Mouse (Mus musculus) cerebellum, adult 2 months (tissue): ENCODE data around the gene Gm43738.

Experiments
- CTCF ChIP-seq: fragments of 200-500 bp; IDR thresholded peaks from 2 replicates; pipeline ENCODE4 v1.5.1; 2011; ENCODE audit warnings: low read depth, mild to moderate bottlenecking, control low read depth, low read length, moderate library complexity, borderline replicate concordance; ENCODE audit not compliant: insufficient read depth
- POLR2A ChIP-seq: fragments of 200-500 bp; IDR thresholded peaks from 2 replicates; pipeline ENCODE4 v1.6.1; 2011; ENCODE audit warnings: low read length, control low read depth, borderline replicate concordance; ENCODE audit not compliant: insufficient read depth

GRCm38 (mm10) chr3:89135958-89136357, 35.1 kb upstream of the Gm43738 start, which contains the start of gene Pklr:
- no peak for TF ChIP-seq POLR2A
- TF ChIP-seq CTCF, result no peak
